Mouse (Mus musculus) lung, postnatal 36 days (tissue): Measurements from ENCODE around the gene Ppp4c.

Source experiments
- DNase-seq: peaks from one replicate; pipeline ENCODE4 v3.0.0; 2022; ENCODE audit warnings: mixed read lengths

Ppp4c gene

DNA sequence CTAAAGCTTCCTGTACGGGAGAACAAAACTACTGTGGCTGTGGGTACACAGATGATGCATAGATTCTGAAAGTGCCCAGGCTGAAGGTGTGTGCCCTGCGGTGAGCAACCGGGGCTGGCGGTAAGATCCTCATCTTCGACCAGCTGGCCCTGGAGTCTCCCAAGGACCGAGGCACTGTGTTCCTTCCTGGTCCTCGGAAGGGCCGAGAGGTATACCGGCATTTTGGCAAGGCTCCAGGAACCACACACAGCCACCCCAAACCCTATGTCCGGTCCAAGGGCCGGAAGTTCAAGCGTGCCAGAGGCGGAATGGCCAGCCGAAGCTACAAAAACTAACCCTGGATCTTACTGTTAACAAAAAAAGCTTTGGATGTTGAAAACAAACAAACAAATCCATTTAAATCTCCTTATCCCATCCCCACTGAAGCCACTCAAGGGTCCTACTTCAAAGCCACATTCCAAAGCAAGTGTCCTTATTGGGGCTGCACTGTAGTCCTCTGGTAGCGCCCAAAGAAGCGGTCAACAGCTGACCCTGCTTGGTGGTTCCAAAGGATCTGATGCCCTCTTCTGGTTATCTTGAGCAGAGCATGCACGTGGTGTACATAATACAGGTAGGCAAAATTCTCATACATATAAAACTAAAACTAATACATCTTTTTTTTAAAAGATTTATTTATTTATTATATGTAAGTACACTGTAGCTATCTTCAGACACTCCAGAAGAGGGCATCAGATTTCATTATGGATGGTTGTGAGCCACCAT, 42.5 kb downstream of the Ppp4c start:
- no peak for DNase-seq

DNA sequence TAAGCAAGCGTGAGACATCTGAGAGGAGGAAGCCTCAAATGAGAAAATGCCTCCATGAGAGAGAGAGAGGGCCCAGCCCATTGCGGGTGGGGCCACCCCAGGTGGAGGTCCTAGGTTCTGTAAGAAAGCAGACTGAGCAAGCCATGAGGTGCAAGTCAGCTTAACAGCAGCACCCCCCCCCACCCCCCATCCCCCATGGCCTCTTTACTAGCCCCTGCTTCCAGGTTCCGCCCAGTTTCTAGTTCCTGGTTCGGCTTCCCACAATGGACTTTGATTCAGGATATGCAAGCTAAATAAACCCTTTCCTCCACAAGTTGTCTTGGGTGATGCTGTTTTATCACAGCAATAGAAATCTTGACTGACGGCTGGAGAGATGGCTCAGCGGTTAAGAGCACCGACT, 43.5 kb downstream of the Ppp4c start:
- DNase-seq = no peak

DNA sequence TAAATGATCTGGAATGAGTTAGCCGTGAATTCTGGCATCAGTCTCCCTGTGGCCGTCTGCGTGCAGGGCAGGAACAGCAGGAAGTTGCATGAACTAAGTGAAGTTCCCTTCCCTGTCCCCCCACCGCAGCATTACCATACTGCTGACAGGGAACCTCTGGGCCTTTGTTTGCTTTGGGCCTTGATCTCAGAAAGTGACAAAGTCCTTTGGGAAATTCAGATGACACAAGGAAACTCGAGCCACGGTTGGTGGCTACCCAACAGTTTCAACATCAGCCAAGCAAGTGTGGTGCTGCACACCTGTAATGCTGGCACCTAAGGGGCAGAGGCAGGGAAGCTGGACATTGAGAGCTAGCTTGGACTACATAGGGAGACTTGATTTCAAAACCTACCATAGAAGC, 45.5 kb downstream of the Ppp4c start:
- DNase-seq = peak; percentile 51

DNA sequence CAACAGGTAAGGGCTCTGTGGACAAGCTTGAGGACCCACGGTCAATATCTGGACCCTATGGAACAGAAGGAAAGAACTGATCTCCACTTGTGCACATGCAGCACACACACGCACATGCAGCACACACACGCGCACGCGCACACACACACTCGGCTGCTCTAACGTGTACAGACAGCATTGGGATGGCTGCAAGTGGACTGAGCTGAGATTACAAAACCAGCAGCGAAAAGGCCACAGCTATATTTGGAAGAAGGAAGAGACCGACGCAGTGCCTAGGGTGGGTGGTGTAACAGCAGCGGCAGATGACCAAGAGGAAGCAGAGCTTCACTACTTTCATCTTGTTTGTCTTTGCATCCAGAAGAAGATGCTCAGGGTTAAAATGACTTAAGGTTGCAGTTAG, 46.2 kb downstream of the Ppp4c start:
- peak; percentile 62 for DNase-seq

DNA sequence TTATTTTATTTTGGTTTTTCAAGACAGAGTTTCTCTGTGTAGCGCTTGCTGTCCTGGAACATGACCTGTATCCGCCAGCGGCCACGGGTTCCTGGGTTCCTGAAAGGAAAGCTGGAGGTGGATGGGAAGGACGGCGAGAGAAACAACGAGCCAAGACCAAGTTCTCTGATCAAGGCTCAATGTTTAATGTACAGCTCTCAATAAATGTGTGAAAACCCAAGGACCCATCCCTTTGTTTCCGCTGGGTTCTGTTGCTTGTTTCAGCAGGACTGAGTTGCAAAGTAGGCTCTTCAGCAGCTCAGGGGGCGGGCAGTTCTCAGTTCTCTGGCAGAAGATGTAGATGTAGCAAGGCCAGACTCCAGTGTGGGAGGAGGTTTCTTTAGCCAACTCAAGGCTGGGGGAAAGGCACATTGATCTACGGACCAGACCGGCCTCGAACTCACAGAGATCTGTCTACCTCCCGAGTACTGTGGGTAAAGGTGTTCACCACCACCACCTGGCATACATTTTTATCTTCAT, 50.3 kb downstream of the Ppp4c start:
- no peak for DNase-seq

DNA sequence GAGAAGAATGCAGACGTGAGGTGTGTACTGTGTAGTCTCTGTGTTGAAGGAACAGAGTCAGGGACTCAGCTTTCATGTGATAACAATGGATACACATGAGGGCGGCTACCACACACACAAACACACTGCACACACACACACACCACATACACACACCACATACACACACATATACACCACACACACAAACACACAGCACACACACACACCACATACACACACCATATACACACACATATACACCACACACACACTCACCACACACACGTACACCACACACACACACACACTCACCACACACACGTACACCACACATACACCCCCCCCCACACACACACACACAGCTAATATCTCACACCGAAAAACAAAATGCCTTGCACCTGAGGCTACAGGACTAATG, 50.8 kb downstream of the Ppp4c start:
- no peak for DNase-seq

DNA sequence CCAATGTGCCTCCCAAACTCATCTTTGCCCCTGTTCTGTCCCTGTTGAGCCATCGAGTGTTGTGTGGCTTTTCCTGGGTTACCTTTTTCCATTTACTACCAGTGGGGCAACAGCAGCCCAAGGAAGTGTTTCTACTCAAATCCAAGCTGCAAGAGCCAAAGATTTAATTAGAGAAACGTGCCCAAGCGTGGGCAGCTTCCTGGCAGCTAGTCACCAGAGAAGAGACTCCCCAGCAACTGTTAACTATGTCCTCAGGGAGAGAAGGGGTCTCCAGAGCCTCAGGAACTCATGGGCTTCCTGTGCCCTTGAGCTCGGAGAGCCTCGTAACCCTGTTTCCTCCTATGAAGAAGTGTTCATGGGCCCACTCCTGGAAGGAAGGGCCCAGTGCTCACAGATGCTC, 51.3 kb downstream of the Ppp4c start:
- no peak for DNase-seq

DNA sequence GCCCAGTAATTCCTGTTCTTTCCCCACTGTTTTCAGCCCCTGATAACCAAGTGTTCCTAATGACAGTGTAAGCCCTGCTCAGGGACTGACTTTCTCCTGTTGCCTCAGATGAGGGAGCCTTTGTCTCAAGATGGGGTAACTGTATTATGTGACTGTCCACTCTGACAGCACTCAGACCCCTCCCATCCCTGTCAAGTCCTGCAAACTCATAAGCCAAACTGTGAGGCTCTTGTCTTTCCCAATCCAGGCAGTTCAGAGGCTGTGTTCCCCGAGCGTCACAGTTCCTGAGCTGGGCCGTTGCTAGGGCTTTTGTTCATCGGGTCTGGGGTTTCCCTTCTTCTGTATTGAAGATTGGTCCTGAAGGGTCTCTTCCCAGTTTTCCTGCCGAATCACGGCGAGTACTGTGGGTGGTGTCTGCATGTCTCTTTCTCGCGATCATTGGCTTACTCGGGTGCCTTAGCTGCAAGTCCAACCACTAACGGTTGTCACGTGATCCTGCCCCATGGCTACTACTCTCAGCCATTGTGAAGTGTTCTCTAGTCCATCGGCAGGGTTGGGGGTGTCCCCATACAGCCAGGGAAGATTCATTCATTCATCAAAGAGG, 52.1 kb downstream of the Ppp4c start:
- no peak for DNase-seq

DNA sequence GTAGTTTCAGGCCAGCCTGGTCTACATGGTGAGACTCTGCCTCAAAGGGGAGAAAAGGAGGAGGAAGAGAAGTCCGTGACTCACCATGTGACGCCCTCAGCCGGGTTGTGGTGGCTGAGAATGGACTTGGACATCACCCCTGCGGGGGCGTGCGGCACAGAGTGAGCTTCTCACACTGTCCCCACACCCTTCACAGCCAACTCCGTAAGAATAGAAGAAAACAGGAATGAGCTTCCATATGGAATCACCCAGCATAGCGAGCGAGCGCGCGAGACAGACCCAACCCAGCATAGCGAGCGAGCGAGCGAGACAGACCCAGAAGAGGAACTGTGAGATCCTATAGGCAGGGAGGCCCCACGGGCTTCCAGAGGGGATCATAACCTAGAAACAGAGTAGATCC, 52.7 kb downstream of the Ppp4c start:
- DNase-seq = peak; percentile 55

DNA sequence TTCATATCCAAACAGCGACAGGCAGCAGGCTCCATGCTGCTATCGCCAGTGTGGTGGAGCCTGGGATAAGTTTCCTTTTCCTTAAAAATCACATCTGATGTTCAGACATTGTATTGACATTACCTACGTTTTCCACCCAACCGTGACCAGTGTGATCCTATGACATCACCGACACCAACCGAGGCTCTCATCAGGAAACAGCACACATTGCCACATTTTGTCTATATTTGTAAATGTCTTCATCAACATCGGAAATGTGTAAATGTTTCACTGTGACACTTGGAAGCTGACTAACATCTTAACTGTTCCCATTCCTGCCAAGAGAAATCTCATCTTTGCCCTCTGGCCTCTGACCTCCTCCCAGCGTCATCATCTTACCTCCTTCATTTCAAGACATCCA, 56.2 kb downstream of the Ppp4c start:
- no peak for DNase-seq
